Mouse (Mus musculus) neural tube, embryonic 10.5 days (tissue): ENCODE measurements around the gene Arhgap33.
"Not testable (repeated sequence)": the region's sequence is repeated elsewhere in the genome, so short reads cannot be mapped to it uniquely, and the experiment has no call there.

ENCODE experiments used
- DNase-seq: peaks from one replicate; pipeline ENCODE4 v3.0.0-alpha.2; 2017; ENCODE audit warnings: low spot score; ENCODE audit errors: extremely low spot score

Arhgap33 gene

DNA sequence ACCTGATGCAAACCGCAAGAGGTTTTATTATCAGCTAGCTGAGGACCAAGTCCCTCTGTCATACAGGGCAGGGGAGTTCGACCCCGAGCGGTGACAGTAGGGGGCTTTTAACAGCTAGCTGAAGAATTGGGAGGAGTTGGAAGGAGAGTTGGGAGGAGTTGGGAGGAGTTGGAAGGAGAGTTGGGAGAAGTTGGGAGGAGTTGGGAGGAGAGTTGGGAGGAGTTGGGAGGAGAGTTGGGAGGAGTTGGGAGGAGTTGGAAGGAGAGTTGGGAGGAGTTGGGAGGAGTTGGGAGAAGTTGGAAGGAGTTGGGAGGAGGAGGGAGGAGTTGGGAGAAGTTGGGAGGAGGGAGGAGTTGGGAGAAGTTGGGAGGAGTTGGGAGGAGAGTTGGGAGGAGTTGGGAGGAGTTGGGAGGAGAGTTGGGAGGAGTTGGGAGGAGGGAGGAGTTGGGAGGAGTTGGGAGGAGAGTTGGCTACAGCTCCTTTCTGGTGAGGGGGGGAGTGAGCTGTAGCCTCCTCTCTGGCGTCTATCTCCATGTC is 39.3 kb downstream of the Arhgap33 start:
- DNase-seq = not testable (repeated sequence)

DNA sequence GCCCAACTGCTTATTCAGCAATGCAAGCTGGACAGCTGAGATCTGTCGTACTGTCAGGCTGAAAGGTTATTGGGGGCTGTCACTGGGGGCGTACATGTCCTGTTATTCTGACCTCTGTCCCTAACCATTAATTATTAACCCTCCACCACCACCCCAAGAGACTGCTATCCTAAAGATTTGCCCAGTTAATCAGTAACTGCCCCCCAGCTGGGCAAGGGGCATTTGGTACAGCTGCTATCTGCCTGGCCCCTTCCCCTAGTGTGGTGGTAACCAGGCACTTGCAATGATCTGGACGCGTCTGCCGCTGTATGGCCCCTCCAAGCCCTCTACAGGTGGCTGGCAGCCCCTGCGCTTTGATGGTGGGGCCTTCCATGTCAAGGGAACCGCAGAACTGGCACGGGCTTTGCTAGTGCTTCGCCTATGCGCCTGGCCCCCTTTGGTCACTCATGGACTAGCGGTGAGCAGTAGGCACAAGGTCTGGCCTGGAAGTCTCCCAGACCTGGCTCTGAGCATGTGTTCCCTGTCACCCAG is 41.4 kb downstream of the Arhgap33 start, which contains the start of gene Prodh2:
Gene Prodh2 (plus strand): TSS at position 222 of the 531 bp plus-strand sequence.
- no peak for DNase-seq

DNA sequence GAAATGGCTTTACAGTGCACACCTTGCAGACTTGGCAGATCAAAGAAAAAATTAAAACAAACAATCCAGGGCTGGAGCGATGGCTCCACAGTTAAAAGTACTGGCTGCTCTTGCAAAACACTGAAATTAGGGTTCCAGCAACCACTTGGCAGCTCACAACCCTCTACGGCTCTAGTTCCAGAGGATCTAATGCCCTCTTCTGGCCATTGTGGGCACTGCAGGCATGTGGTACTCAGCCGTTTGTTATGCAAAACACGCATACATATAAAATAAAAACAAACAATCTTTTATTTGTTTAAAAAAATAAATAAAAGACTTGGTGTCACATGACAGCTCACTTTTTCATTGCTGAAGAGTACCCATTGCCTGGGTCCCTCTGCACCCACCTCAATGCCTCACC is 42.1 kb downstream of the Arhgap33 start:
- peak; percentile 80 for DNase-seq

DNA sequence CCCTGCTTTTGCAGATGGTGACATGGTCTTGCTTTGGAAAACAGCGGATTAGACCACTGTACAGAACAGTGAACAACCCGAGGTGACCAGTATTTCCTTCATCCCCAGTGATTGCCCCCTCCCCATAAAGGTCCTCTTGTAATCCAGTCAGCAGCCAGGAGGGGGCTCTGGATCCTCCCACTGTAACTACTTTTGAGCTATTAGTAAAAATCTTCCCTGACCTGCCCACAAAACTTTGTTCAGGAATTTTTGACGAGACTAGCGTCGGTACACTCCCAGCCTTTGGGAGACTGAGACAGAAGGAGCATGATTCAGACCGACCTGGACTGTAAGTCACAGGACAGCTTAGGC is 43.9 kb downstream of the Arhgap33 start:
- DNase-seq = no peak

DNA sequence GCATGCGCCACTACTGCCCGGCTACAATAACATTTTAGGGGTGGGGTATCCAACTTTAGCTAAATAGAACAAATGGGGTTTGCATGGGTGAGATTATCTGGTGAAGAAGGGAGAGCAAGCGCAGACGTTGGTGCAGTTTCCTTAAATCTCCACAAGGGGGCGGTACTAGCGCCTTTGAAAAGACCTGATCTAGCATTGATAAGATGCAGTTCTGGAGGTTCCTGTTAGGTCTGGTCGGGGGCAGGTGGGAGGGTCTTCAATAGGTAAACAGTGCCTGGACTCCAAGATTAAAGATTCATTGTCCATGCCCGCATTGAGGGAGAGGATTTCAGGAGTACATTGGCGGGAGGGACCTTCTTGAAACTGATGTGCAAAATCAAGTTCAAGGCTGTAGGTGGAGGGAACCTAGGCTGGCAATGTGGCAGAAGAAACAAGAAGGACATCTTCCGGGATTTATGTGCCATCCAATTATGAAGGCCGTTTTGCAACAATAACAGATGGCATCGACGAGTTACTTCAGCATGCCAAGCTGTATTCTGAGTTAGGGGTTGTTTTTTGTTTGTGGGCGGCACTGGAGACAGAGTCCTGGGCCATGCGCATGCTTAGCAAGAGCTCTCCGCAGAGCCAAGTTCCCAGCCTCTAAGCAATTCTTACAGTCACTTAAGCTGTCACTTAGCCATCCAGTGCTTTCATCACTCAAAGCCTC is 44.5 kb downstream of the Arhgap33 start:
- no peak for DNase-seq

DNA sequence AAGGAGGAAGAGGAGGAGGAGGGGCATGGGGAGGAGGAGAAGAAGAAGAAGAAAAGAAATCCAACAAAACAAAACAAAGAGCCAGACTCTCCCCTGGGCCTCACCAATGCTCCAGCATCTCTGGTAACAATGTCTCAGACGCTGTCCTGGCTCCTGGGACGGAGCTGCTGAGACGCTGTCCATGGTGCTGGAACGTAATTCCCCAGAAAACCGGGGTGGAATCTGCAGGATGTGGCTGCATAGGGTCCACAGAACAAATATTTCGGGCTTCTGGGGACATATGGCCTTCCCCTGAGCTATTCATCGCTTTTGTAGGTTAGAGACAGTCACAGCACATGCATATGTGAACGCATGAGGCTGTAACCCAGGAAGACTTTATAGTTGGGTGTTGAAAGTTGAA is 50.6 kb downstream of the Arhgap33 start:
- DNase-seq = peak; percentile 54

- DNase-seq = no peak
These were observed 57.2 kb downstream of the Arhgap33 start for GRCm38 (mm10) chr7:30477415-30478381.

DNA sequence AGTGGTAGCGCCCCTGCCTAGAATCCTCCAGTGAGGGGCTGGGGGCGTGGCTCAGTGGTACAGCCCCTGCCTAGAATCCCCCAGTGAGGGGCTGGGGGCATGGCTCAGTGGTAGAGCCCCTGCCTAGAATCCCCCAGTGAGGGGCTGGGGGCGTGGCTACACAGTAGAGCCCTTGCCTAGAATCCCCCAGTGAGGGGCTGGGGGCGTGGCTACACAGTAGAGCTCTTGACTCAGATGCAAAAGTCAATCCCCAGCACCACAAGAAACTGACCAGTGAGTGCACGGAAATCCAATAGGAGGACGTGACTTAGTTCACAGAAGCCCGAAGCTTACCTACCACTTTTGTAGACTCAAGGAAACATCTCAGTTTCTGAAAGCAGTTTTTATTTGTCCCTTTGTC is 58.7 kb downstream of the Arhgap33 start:
- not testable (repeated sequence) for DNase-seq

DNA sequence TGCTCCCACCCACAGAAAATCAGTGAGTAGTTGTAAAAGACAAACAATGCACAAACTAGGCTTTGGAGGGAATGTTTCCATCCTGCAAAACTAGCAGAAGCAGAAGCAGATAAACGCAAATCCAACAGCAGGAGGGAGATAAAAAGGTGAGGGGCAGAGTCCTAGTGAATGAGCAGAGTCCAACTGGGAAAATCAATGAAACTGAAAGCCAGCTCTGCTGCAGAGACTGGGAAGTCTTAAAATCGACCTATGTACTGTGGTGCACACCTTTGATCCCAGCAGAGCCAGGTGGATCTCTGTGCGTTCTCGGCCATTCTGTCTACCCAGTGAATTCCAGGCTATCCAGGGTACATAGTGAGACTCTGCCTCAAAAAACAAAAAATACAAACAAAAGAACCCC is 59.9 kb downstream of the Arhgap33 start:
- no peak for DNase-seq

DNA sequence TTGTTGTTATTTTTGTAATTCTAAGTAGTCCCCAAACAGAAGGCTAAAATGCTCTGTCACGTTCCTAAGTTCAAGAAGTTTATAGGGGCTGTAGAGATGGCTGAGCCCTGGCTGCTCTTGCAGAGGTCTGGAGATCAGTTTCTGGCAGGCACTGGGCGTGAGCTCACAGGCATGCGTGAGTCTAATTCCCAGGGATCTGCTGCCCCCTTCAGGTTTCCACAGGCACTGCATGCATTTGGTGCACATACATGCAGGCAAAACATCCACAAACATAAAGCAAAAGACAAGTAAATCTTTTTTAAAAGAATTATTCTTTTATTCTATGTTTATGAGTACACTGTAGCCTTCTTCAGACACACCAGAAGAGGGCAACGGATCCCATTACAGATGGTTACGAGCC is 62.4 kb downstream of the Arhgap33 start:
- no peak for DNase-seq
